Mouse (Mus musculus) intestine, postnatal 0 days (tissue): ENCODE data around the gene Clca4a. TPM values are rescaled to one million over a fixed set of nuclear protein-coding genes. Genes with fewer than 3 reads are reported as not detected.
A peak's percentile ranks its signal among the peaks of the same experiment; 100 is the strongest.
"Not testable (repeated sequence)": the region's sequence is repeated elsewhere in the genome, so short reads cannot be mapped to it uniquely, and the experiment has no call there.

Source experiments
- ATAC-seq: fragments of 200-750 bp; cut with Nextera tagmentation; 2 replicates; pipeline ENCODE4 v1.8.0; 2017; ENCODE audit warnings: mild to moderate bottlenecking, moderate TSS enrichment, moderate library complexity
- H3K27ac ChIP-seq: fragments of 300-500 bp; sonication (generic); 2 replicates; pipeline ENCODE4 v1.5.1; 2014; ENCODE audit warnings: mild to moderate bottlenecking, low read depth, low read length, moderate library complexity
- H3K27me3 ChIP-seq: fragments of 300-500 bp; sonication (generic); replicated peaks from 2 replicates; pipeline ENCODE4 v1.6.1; 2014; ENCODE audit warnings: low read length, mixed read lengths; ENCODE audit not compliant: control insufficient read depth, insufficient read depth
- H3K36me3 ChIP-seq: fragments of 300-500 bp; sonication (generic); 2 replicates; pipeline ENCODE4 v1.6.1; 2014; ENCODE audit warnings: mild to moderate bottlenecking, moderate library complexity; ENCODE audit not compliant: control insufficient read depth, insufficient read depth
- H3K4me1 ChIP-seq: fragments of 300-500 bp; sonication (generic); replicated peaks from 2 replicates; pipeline ENCODE4 v1.6.1; 2014; ENCODE audit warnings: antibody characterized with exemption, low read length, mixed read lengths; ENCODE audit not compliant: control insufficient read depth, insufficient read depth
- H3K4me2 ChIP-seq: fragments of 300-500 bp; sonication (generic); replicated peaks from 2 replicates; pipeline ENCODE4 v1.6.1; 2014; ENCODE audit warnings: low read depth, mild to moderate bottlenecking, moderate library complexity
- H3K4me3 ChIP-seq: fragments of 300-500 bp; sonication (generic); 2 replicates; pipeline ENCODE4 v1.5.1; 2014; ENCODE audit warnings: low read depth, low read length
- H3K9ac ChIP-seq: fragments of 300-500 bp; sonication (generic); 2 replicates; pipeline ENCODE4 v1.6.1; 2014; ENCODE audit warnings: mild to moderate bottlenecking, low read depth, low read length
- H3K9me3 ChIP-seq: fragments of 300-500 bp; sonication (generic); 2 replicates; pipeline ENCODE4 v1.6.1; 2016; ENCODE audit warnings: mixed run types; ENCODE audit not compliant: control insufficient read depth
- CTCF ChIP-seq: sonication (generic); IDR thresholded peaks from 2 replicates; pipeline ENCODE4 v1.5.1; 2016; ENCODE audit warnings: low read depth, mild to moderate bottlenecking, control low read depth, antibody characterized with exemption, moderate library complexity
- WGBS: fragments of 180-500 bp; shearing (Covaris S2); extraction: QIAGEN DNeasy Blood & Tissue Kit; methylation state at CpG from one replicate; pipeline ENCODE4 v1.1.7; 2014; 5-methylcytosine and 5-hydroxymethylcytosine counted together
- polyA plus RNA-seq: library from polyadenylated mRNA; unstranded; fragments of >200 nt; fragmentation: Nextera tagmentation; extraction: Ambion mirVana; gene quantifications from 2 replicates; pipeline ENCODE4 v1.2.1, GENCODE M21; 2015

The Clca4a gene
- polyA plus RNA-seq, 1 experiment from 2014 or later = 1.8 TPM

GRCm38 (mm10) chr3:144980551-144980950 lies 5.7 kb upstream of the Clca4a start:
- Histone ChIP-seq H3K4me2 (no peak overlapping the region), H3K9me3 (no peaks in the 10 kb centered on the region), H3K4me3 (no peak overlapping the region), H3K27me3 (no peaks in the 10 kb centered on the region), H3K4me1 (no peaks in the 10 kb centered on the region), H3K27ac (no peak overlapping the region), H3K36me3 (no peaks in the 10 kb centered on the region), H3K9ac (no peak overlapping the region)
- no peak for ATAC-seq
- TF ChIP-seq CTCF = no peak
- 58% methylated on average over 6 of the region's 6 CpGs for WGBS

GRCm38 (mm10) chr3:144977631-144978030 lies 2.8 kb upstream of the Clca4a start:
- 48% methylated on average over 4 of the region's 4 CpGs for WGBS
- Histone ChIP-seq H3K4me2 (no peak overlapping the region), H3K9ac (no peak overlapping the region), H3K4me3 (no peak overlapping the region), H3K36me3 (no peaks in the 10 kb centered on the region), H3K27me3 (no peaks in the 10 kb centered on the region), H3K27ac (no peak overlapping the region), H3K4me1 (no peaks in the 10 kb centered on the region), H3K9me3 (no peaks in the 10 kb centered on the region)
- ATAC-seq = no peak
- TF ChIP-seq CTCF = no peak

- WGBS = 94% methylated on average over 1 of the region's 1 CpGs
- Histone ChIP-seq H3K27me3 (no peaks in the 10 kb centered on the region), H3K36me3 (no peaks in the 10 kb centered on the region), H3K4me3 (no peak overlapping the region), H3K4me1 (no peaks in the 10 kb centered on the region), H3K27ac (no peak overlapping the region), H3K4me2 (no peak overlapping the region), H3K9ac (no peak overlapping the region), H3K9me3 (no peaks in the 10 kb centered on the region)
- TF ChIP-seq CTCF = no peak
- no peak for ATAC-seq
Observed at GRCm38 (mm10) chr3:144976091-144976490, 1.2 kb upstream of the Clca4a start.

- no peaks in the 10 kb centered on the region for H3K36me3 ChIP-seq
- no peaks in the 10 kb centered on the region for H3K9me3 ChIP-seq
- H3K9ac ChIP-seq = no peak overlapping the region
- 57% methylated on average over 9 of the region's 9 CpGs for WGBS
- H3K4me1 ChIP-seq = no peaks in the 10 kb centered on the region
- TF ChIP-seq CTCF = no peak
- ATAC-seq = peak; percentile 95
- no peaks in the 10 kb centered on the region for H3K27me3 ChIP-seq
- H3K4me2 ChIP-seq = no peak overlapping the region
- no peak overlapping the region for H3K4me3 ChIP-seq
- 0 out of 2 replicates have a peak overlapping the region, but pooled peaks have one; percentile 21 for H3K27ac ChIP-seq
Observed at GRCm38 (mm10) chr3:144971553-144972270, 3.1 kb downstream of the Clca4a start.

GRCm38 (mm10) chr3:144969755-144970154 lies 5.1 kb downstream of the Clca4a start:
- Histone ChIP-seq H3K27ac (no peak overlapping the region), H3K36me3 (no peaks in the 10 kb centered on the region), H3K27me3 (no peaks in the 10 kb centered on the region), H3K4me1 (no peaks in the 10 kb centered on the region), H3K4me3 (no peak overlapping the region), H3K9ac (no peak overlapping the region), H3K4me2 (no peak overlapping the region), H3K9me3 (no peaks in the 10 kb centered on the region)
- 44% methylated on average over 1 of the region's 1 CpGs for WGBS
- no peak for TF ChIP-seq CTCF
- ATAC-seq = no peak

- ATAC-seq = no peak
- no peak overlapping the region for H3K9ac ChIP-seq
- no peak overlapping the region for H3K4me3 ChIP-seq
- no peaks in the 10 kb centered on the region for H3K27me3 ChIP-seq
- 31% methylated on average over 4 of the region's 4 CpGs for WGBS
- H3K9me3 ChIP-seq = no peaks in the 10 kb centered on the region
- H3K4me2 ChIP-seq = no peak overlapping the region
- no peaks in the 10 kb centered on the region for H3K36me3 ChIP-seq
- H3K27ac ChIP-seq = no peak overlapping the region
- no peak for TF ChIP-seq CTCF
- no peaks in the 10 kb centered on the region for H3K4me1 ChIP-seq
Observed at GRCm38 (mm10) chr3:144966074-144966473, 8.8 kb downstream of the Clca4a start.

- no peak overlapping the region for H3K9ac ChIP-seq
- ATAC-seq = no peak
- no peak for TF ChIP-seq CTCF
- WGBS = 69% methylated on average over 4 of the region's 4 CpGs
- H3K4me1 ChIP-seq = no peaks in the 10 kb centered on the region
- H3K4me3 ChIP-seq = no peak overlapping the region
- no peaks in the 10 kb centered on the region for H3K36me3 ChIP-seq
- H3K27ac ChIP-seq = no peak overlapping the region
- H3K4me2 ChIP-seq = no peak overlapping the region
- no peaks in the 10 kb centered on the region for H3K9me3 ChIP-seq
- no peaks in the 10 kb centered on the region for H3K27me3 ChIP-seq
Observed at GRCm38 (mm10) chr3:144950829-144951228, 24.0 kb downstream of the Clca4a start.

- 50% methylated on average over 5 of the region's 5 CpGs for WGBS
- H3K4me1 ChIP-seq, H3K27ac ChIP-seq: not testable (repeated sequence)
Observed at GRCm38 (mm10) chr3:144947376-144947775, 27.5 kb downstream of the Clca4a start.

GRCm38 (mm10) chr3:144933625-144934024 lies 41.2 kb downstream of the Clca4a start:
- H3K27me3 ChIP-seq, H3K4me2 ChIP-seq, H3K9me3 ChIP-seq, H3K9ac ChIP-seq, H3K4me1 ChIP-seq, H3K4me3 ChIP-seq, H3K36me3 ChIP-seq: not testable (repeated sequence)
- ATAC-seq = peak; percentile 67
- peak overlapping the region; percentile 22; the same call in 1 of the 2 replicates for H3K27ac ChIP-seq

More at GRCm38 (mm10) chr3:144947376-144947775, 27.5 kb downstream of the Clca4a start:
- H3K9me3 ChIP-seq, H3K27me3 ChIP-seq, ATAC-seq, H3K4me2 ChIP-seq, H3K36me3 ChIP-seq, H3K4me3 ChIP-seq, H3K9ac ChIP-seq: not testable (repeated sequence)
